Mouse (Mus musculus): ENCODE results near the gene Lama1. TPM values are rescaled to one million over a fixed set of nuclear protein-coding genes. Genes with fewer than 3 reads are reported as not detected.

The Lama1 gene
- 0.76 and 1.0 TPM in 2 replicates for polyA plus RNA-seq (2015; fragmentation: Nextera tagmentation; extraction: Ambion mirVana)

GRCm38 (mm10) chr17:67696694-67697386, at the start of gene Lama1:
TSS of gene Lama1 (plus strand) at chr17:67697259.
- Histone ChIP-seq H3K27ac (replicated peaks) (no peak within 1 kb of the TSS), H3K36me3 (ENCODE audit: control insufficient read depth, insufficient read depth, low read length) (no peaks in the 10 kb centered on the region), H3K4me2 (replicated peaks; ENCODE audit: low read depth) (peak within 1 kb of the TSS; percentile 100), H3K9me3 (ENCODE audit: control insufficient read depth, low read length) (no peaks in the 10 kb centered on the region), H3K4me3 (ENCODE audit: low read depth, low read length) (peak within 1 kb of the TSS; percentile 59), H3K27me3 (ENCODE audit: control insufficient read depth, insufficient read depth, low read length) (no peaks in the 10 kb centered on the region), H3K4me1 (replicated peaks; ENCODE audit: control insufficient read depth, insufficient read depth) (no peaks in the 10 kb centered on the region), H3K9ac (ENCODE audit: low read length) (peak within 1 kb of the TSS; percentile 56; the same call in 1 of the 2 replicates)
- peak; percentile 84 for DNase-seq (ENCODE audit: low spot score)
- TF ChIP-seq CTCF (IDR thresholded peaks at IDR 0.05; ENCODE audit: low read depth) (peak; percentile 86), EP300 (optimal IDR thresholded peaks at IDR 0.05) (no peak)
- peak; percentile 94 for ATAC-seq (ENCODE audit: low FRiP score, low TSS enrichment)
- 2% methylated on average over 32 of the region's 32 CpGs for WGBS

GRCm38 (mm10) chr17:67651506-67651905, 45.6 kb upstream of the Lama1 start:
- no peaks in the 10 kb centered on the region for H3K27me3 ChIP-seq (ENCODE audit: control insufficient read depth, insufficient read depth, low read length)
- H3K4me3 ChIP-seq (ENCODE audit: low read depth, low read length), result no peak overlapping the region
- DNase-seq (ENCODE audit: low spot score) (peak; percentile 52), ATAC-seq (ENCODE audit: low FRiP score, low TSS enrichment) (no peak)
- no peaks in the 10 kb centered on the region for H3K36me3 ChIP-seq (ENCODE audit: control insufficient read depth, insufficient read depth, low read length)
- H3K4me2 ChIP-seq (replicated peaks; ENCODE audit: low read depth), result no peak overlapping the region
- no peak overlapping the region for H3K27ac ChIP-seq (replicated peaks)
- TF ChIP-seq EP300 (optimal IDR thresholded peaks at IDR 0.05) (no peak), CTCF (IDR thresholded peaks at IDR 0.05; ENCODE audit: low read depth) (peak; percentile 92)
- no peak overlapping the region for H3K9ac ChIP-seq (ENCODE audit: low read length)
- 8% methylated on average over 4 of the region's 4 CpGs for WGBS
- H3K9me3 ChIP-seq (ENCODE audit: control insufficient read depth, low read length), result no peaks in the 10 kb centered on the region
- no peaks in the 10 kb centered on the region for H3K4me1 ChIP-seq (replicated peaks; ENCODE audit: control insufficient read depth, insufficient read depth)

- no peak for ATAC-seq (ENCODE audit: low FRiP score, low TSS enrichment)
- DNase-seq (ENCODE audit: low spot score), result no peak
- TF ChIP-seq EP300 (optimal IDR thresholded peaks at IDR 0.05) (no peak), CTCF (IDR thresholded peaks at IDR 0.05; ENCODE audit: low read depth) (no peak)
- Histone ChIP-seq H3K4me1 (replicated peaks; ENCODE audit: control insufficient read depth, insufficient read depth) (no peaks in the 10 kb centered on the region), H3K4me2 (replicated peaks; ENCODE audit: low read depth) (no peak overlapping the region), H3K27ac (replicated peaks) (no peak overlapping the region), H3K36me3 (ENCODE audit: control insufficient read depth, insufficient read depth, low read length) (no peaks in the 10 kb centered on the region), H3K9ac (ENCODE audit: low read length) (no peak overlapping the region), H3K9me3 (ENCODE audit: control insufficient read depth, low read length) (no peaks in the 10 kb centered on the region), H3K27me3 (ENCODE audit: control insufficient read depth, insufficient read depth, low read length) (no peaks in the 10 kb centered on the region), H3K4me3 (ENCODE audit: low read depth, low read length) (no peak overlapping the region)
- WGBS, result 64% methylated on average over 3 of the region's 3 CpGs
These were observed 32.8 kb upstream of the Lama1 start for GRCm38 (mm10) chr17:67664299-67664698.

- H3K4me2 ChIP-seq (replicated peaks; ENCODE audit: low read depth), result no peak overlapping the region
- no peak overlapping the region for H3K4me3 ChIP-seq (ENCODE audit: low read depth, low read length)
- no peaks in the 10 kb centered on the region for H3K36me3 ChIP-seq (ENCODE audit: control insufficient read depth, insufficient read depth, low read length)
- no peak for TF ChIP-seq EP300 (optimal IDR thresholded peaks at IDR 0.05)
- TF ChIP-seq CTCF (IDR thresholded peaks at IDR 0.05; ENCODE audit: low read depth), result no peak
- WGBS, result 65% methylated on average over 5 of the region's 5 CpGs
- ATAC-seq (ENCODE audit: low FRiP score, low TSS enrichment), result no peak
- no peaks in the 10 kb centered on the region for H3K9me3 ChIP-seq (ENCODE audit: control insufficient read depth, low read length)
- H3K27me3 ChIP-seq (ENCODE audit: control insufficient read depth, insufficient read depth, low read length), result no peaks in the 10 kb centered on the region
- H3K4me1 ChIP-seq (replicated peaks; ENCODE audit: control insufficient read depth, insufficient read depth), result no peaks in the 10 kb centered on the region
- H3K27ac ChIP-seq (replicated peaks), result no peak overlapping the region
- no peak for DNase-seq (ENCODE audit: low spot score)
- no peak overlapping the region for H3K9ac ChIP-seq (ENCODE audit: low read length)
These were observed 30.1 kb upstream of the Lama1 start for GRCm38 (mm10) chr17:67666981-67667380.

- H3K4me3 ChIP-seq (ENCODE audit: low read depth, low read length), result no peak overlapping the region
- H3K9me3 ChIP-seq (ENCODE audit: control insufficient read depth, low read length), result no peaks in the 10 kb centered on the region
- no peaks in the 10 kb centered on the region for H3K4me1 ChIP-seq (replicated peaks; ENCODE audit: control insufficient read depth, insufficient read depth)
- ATAC-seq (ENCODE audit: low FRiP score, low TSS enrichment) (peak; percentile 76; the same call in 1 of the 2 replicates), DNase-seq (ENCODE audit: low spot score) (peak; percentile 72)
- TF ChIP-seq EP300 (optimal IDR thresholded peaks at IDR 0.05) (no peak), CTCF (IDR thresholded peaks at IDR 0.05; ENCODE audit: low read depth) (peak; percentile 93)
- no peaks in the 10 kb centered on the region for H3K36me3 ChIP-seq (ENCODE audit: control insufficient read depth, insufficient read depth, low read length)
- H3K27me3 ChIP-seq (ENCODE audit: control insufficient read depth, insufficient read depth, low read length), result no peaks in the 10 kb centered on the region
- H3K9ac ChIP-seq (ENCODE audit: low read length), result no peak overlapping the region
- WGBS, result 11% methylated on average over 3 of the region's 3 CpGs
- no peak overlapping the region for H3K4me2 ChIP-seq (replicated peaks; ENCODE audit: low read depth)
- no peak overlapping the region for H3K27ac ChIP-seq (replicated peaks)
These were observed 29.1 kb upstream of the Lama1 start for GRCm38 (mm10) chr17:67667981-67668380.

GRCm38 (mm10) chr17:67678576-67678975, 18.5 kb upstream of the Lama1 start:
- Histone ChIP-seq H3K9ac (ENCODE audit: low read length) (no peak overlapping the region), H3K36me3 (ENCODE audit: control insufficient read depth, insufficient read depth, low read length) (no peaks in the 10 kb centered on the region), H3K4me2 (replicated peaks; ENCODE audit: low read depth) (no peak overlapping the region), H3K4me3 (ENCODE audit: low read depth, low read length) (no peak overlapping the region), H3K4me1 (replicated peaks; ENCODE audit: control insufficient read depth, insufficient read depth) (no peaks in the 10 kb centered on the region), H3K27me3 (ENCODE audit: control insufficient read depth, insufficient read depth, low read length) (no peaks in the 10 kb centered on the region), H3K27ac (replicated peaks) (no peak overlapping the region), H3K9me3 (ENCODE audit: control insufficient read depth, low read length) (no peaks in the 10 kb centered on the region)
- ATAC-seq (ENCODE audit: low FRiP score, low TSS enrichment) (no peak), DNase-seq (ENCODE audit: low spot score) (no peak)
- 86% methylated on average over 1 of the region's 1 CpGs for WGBS
- no peak for TF ChIP-seq EP300 (optimal IDR thresholded peaks at IDR 0.05)
- TF ChIP-seq CTCF (IDR thresholded peaks at IDR 0.05; ENCODE audit: low read depth), result no peak
